Mouse (Mus musculus): Measurements from ENCODE around the gene Zfp429. TPM values are rescaled to one million over a fixed set of nuclear protein-coding genes. Genes with fewer than 3 reads are reported as not detected.

The Zfp429 gene
- polyA plus RNA-seq (2014; fragmentation: Illumina TruSeq; extraction: RNeasy Lipid Tissue Mini Kit (QIAGEN cat#74804); ENCODE audit: low read depth, low replicate concordance) = 16.3 TPM

DNA sequence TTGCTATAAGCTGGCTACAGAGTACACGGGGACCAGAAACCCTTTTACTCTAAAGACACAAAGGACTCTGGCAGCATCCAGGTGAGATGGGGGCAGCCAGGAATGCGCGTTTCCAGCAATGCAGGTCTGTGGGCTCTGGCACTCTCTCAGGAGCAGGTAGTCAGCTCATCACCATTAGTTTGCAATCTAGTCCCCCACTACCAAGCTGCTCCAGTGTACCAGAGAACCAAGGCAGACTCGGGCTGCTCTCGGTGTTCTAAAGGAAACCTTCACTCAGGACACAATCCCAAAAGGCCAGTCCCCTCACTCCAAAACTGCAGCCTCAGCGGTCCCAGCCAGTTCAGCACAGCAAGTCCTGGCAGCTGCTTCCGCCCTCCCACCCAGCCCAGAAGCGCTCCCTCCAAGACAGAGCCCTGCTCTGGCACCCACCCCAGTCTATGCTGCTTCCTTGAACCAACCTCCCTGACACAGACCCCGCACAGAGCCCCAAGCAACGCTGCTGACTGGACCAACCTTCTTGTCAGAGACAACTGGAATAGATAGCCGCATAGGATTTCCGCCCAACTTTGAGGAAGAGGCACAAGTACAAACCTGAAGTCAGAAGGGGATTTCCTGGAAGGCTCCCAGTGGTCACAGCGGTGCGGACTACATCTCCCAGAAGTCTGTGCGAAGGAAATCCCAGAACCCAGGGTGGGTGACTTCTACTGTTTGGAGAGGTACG, at the start of gene Zfp429:
Zfp429 (minus strand) TSS at position 637 of the 721 bp plus-strand sequence.

DNA sequence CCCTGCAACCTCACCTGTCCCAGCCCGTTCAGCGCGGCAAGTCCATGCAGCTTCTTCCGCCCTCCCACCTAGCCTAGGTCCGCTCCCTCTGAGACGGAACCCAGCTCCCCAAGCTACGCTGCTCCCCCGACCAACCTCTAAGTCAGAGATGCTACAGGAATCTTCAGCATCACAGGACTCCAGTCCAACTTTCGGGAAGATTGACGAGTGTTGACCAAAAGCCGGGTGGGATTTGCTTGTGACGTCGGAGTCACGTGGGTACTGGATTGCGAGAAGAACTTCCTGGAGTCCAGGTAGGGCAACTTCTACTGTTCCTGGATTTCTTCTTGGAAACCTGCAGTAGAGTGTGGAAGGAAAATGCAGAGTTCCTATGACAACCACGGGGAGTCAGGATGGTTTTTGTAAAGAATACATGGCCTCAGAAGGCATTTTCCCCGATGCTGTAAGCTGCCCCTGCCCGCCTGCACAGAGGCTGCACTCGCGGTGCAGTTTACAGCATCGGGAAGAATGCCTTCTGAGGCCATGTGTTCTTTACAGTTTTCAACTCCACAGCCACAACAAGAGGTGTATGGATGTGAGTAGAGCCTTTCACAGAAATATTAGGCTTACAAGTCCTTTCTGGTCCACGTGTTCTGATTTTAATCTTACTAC, 21.7 kb upstream of the Zfp429 start, which contains the start of gene Zfp459:
Zfp459 (minus strand) TSS at position 212 of the 651 bp plus-strand sequence.

GRCm38 (mm10) chr13:67375050-67375911, 24.3 kb downstream of the Zfp429 start, which contains the start of the genes Gm28041 and Zfp456:
Gm28041 (minus strand) TSS chr13:67375733.
Zfp456 (minus strand) TSS chr13:67375810.

DNA sequence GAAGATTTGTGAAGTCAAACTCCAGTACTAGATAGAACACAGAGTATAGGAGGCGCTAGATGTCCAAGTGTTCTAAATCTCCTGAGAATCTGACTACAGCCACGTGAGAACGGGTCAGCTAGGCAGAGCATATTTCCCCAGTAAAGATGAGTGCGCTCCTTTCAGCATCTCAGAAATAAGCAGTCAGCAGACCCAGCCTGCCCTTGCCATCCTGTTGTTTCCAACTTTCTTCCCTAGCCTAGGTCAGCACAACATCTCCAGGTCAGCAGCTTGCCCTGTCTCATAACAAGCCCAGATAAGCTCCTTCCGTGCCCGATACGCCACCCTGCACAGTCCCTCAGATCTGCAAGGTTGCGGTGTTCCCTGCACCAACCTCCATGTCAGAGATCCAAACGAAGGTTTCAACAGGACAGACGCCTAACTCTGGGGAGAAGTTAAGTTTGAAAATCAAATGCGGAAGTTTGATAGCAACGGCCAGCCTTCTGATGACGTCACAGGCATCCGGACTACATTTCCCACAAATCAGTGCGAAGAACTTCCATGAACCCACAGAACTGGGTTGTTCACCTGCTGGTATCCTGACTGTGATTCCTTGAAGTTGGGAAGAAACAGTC, 39.4 kb downstream of the Zfp429 start, which contains the start of the genes Gm28044 and Zfp953:
Gm28044 (minus strand) TSS at position 406 of the 614 bp plus-strand sequence.
Zfp953 (minus strand) TSS at position 475 of the 614 bp plus-strand sequence.

Other genes with a start within 250 kb of the Zfp429 start
- gene Rsl1, start 226.6 kb downstream of the Zfp429 start, polyA plus RNA-seq (2014; fragmentation: Illumina TruSeq; extraction: RNeasy Lipid Tissue Mini Kit (QIAGEN cat#74804); ENCODE audit: low read depth, low replicate concordance) = 16.8 TPM
- 5.5 TPM for gene Zfp455, start 205.3 kb downstream of the Zfp429 start, polyA plus RNA-seq (2014; fragmentation: Illumina TruSeq; extraction: RNeasy Lipid Tissue Mini Kit (QIAGEN cat#74804); ENCODE audit: low read depth, low replicate concordance)
- gene Zfp458, start 121.4 kb downstream of the Zfp429 start, polyA plus RNA-seq (2014; fragmentation: Illumina TruSeq; extraction: RNeasy Lipid Tissue Mini Kit (QIAGEN cat#74804); ENCODE audit: low read depth, low replicate concordance) = 9.5 TPM
- gene Zfp457, start 93.3 kb downstream of the Zfp429 start, polyA plus RNA-seq (2014; fragmentation: Illumina TruSeq; extraction: RNeasy Lipid Tissue Mini Kit (QIAGEN cat#74804); ENCODE audit: low read depth, low replicate concordance) = 2.1 TPM
- 16.5 TPM for gene Zfp595, start 67.2 kb downstream of the Zfp429 start, polyA plus RNA-seq (2014; fragmentation: Illumina TruSeq; extraction: RNeasy Lipid Tissue Mini Kit (QIAGEN cat#74804); ENCODE audit: low read depth, low replicate concordance)
- not detected for gene Gm28044, start 39.3 kb downstream of the Zfp429 start, polyA plus RNA-seq (2014; fragmentation: Illumina TruSeq; extraction: RNeasy Lipid Tissue Mini Kit (QIAGEN cat#74804); ENCODE audit: low read depth, low replicate concordance)
- gene Zfp953, start 39.2 kb downstream of the Zfp429 start, polyA plus RNA-seq (2014; fragmentation: Illumina TruSeq; extraction: RNeasy Lipid Tissue Mini Kit (QIAGEN cat#74804); ENCODE audit: low read depth, low replicate concordance) = 12.6 TPM
- not detected for gene Gm28041, start 24.1 kb downstream of the Zfp429 start, polyA plus RNA-seq (2014; fragmentation: Illumina TruSeq; extraction: RNeasy Lipid Tissue Mini Kit (QIAGEN cat#74804); ENCODE audit: low read depth, low replicate concordance)
- 7.3 TPM for gene Zfp456, start 24.0 kb downstream of the Zfp429 start, polyA plus RNA-seq (2014; fragmentation: Illumina TruSeq; extraction: RNeasy Lipid Tissue Mini Kit (QIAGEN cat#74804); ENCODE audit: low read depth, low replicate concordance)
- gene Zfp459, start 21.6 kb upstream of the Zfp429 start, polyA plus RNA-seq (2014; fragmentation: Illumina TruSeq; extraction: RNeasy Lipid Tissue Mini Kit (QIAGEN cat#74804); ENCODE audit: low read depth, low replicate concordance) = 3.8 TPM
- gene Zfp874a, start 51.8 kb upstream of the Zfp429 start, polyA plus RNA-seq (2014; fragmentation: Illumina TruSeq; extraction: RNeasy Lipid Tissue Mini Kit (QIAGEN cat#74804); ENCODE audit: low read depth, low replicate concordance) = 86.6 TPM
- 39.0 TPM for gene Zfp874b, start 84.4 kb upstream of the Zfp429 start, polyA plus RNA-seq (2014; fragmentation: Illumina TruSeq; extraction: RNeasy Lipid Tissue Mini Kit (QIAGEN cat#74804); ENCODE audit: low read depth, low replicate concordance)
- 26.0 TPM for gene Zfp58, start 100.7 kb upstream of the Zfp429 start, polyA plus RNA-seq (2014; fragmentation: Illumina TruSeq; extraction: RNeasy Lipid Tissue Mini Kit (QIAGEN cat#74804); ENCODE audit: low read depth, low replicate concordance)
- not detected for gene Gm26965, start 126.3 kb upstream of the Zfp429 start, polyA plus RNA-seq (2014; fragmentation: Illumina TruSeq; extraction: RNeasy Lipid Tissue Mini Kit (QIAGEN cat#74804); ENCODE audit: low read depth, low replicate concordance)
- 23.8 TPM for gene Zfp87, start 126.4 kb upstream of the Zfp429 start, polyA plus RNA-seq (2014; fragmentation: Illumina TruSeq; extraction: RNeasy Lipid Tissue Mini Kit (QIAGEN cat#74804); ENCODE audit: low read depth, low replicate concordance)
- gene Zfp748, start 154.0 kb upstream of the Zfp429 start, polyA plus RNA-seq (2014; fragmentation: Illumina TruSeq; extraction: RNeasy Lipid Tissue Mini Kit (QIAGEN cat#74804); ENCODE audit: low read depth, low replicate concordance) = 23.0 TPM
- gene Zfp729b, start 209.9 kb upstream of the Zfp429 start, polyA plus RNA-seq (2014; fragmentation: Illumina TruSeq; extraction: RNeasy Lipid Tissue Mini Kit (QIAGEN cat#74804); ENCODE audit: low read depth, low replicate concordance) = 34.3 TPM
- not detected for gene Gm49345, start 237.9 kb upstream of the Zfp429 start, polyA plus RNA-seq (2014; fragmentation: Illumina TruSeq; extraction: RNeasy Lipid Tissue Mini Kit (QIAGEN cat#74804); ENCODE audit: low read depth, low replicate concordance)
- gene Zfp729a, start 238.0 kb upstream of the Zfp429 start, polyA plus RNA-seq (2014; fragmentation: Illumina TruSeq; extraction: RNeasy Lipid Tissue Mini Kit (QIAGEN cat#74804); ENCODE audit: low read depth, low replicate concordance) = 32.0 TPM

Measured in kidney, adult 10 weeks (tissue).